Mouse (Mus musculus) lung, postnatal 0 days (tissue): ENCODE measurements around the gene Ftl1-ps1. TPM values are rescaled to one million over a fixed set of nuclear protein-coding genes. Genes with fewer than 3 reads are reported as not detected.

Experiments used
- ATAC-seq: fragments of 200-750 bp; cut with Nextera tagmentation; 2 replicates; pipeline ENCODE4 v1.8.0; 2017; ENCODE audit warnings: moderate library complexity
- DNase-seq: peaks from one replicate; pipeline ENCODE4 v3.0.0-alpha.2; 2016; ENCODE audit warnings: low spot score
- H3K27ac ChIP-seq: fragments of 300-500 bp; sonication (generic); 2 replicates; pipeline ENCODE4 v1.5.1; 2014; ENCODE audit warnings: antibody characterized with exemption, mild to moderate bottlenecking, low read length, mixed read lengths
- H3K27me3 ChIP-seq: fragments of 300-500 bp; sonication (generic); replicated peaks from 2 replicates; pipeline ENCODE4 v1.6.1; 2014; ENCODE audit warnings: low read length, mixed read lengths; ENCODE audit not compliant: insufficient read depth
- H3K36me3 ChIP-seq: fragments of 300-500 bp; sonication (generic); 2 replicates; pipeline ENCODE4 v1.6.1; 2014; ENCODE audit warnings: low read length, mixed read lengths; ENCODE audit not compliant: insufficient read depth
- H3K4me1 ChIP-seq: fragments of 300-500 bp; sonication (generic); 2 replicates; pipeline ENCODE4 v1.6.1; 2014; ENCODE audit warnings: antibody characterized with exemption, low read depth, low read length, mixed read lengths; ENCODE audit not compliant: insufficient read depth
- H3K4me2 ChIP-seq: fragments of 300-500 bp; sonication (generic); replicated peaks from 2 replicates; pipeline ENCODE4 v1.6.1; 2014; ENCODE audit warnings: low read depth, mild to moderate bottlenecking, low read length, moderate library complexity, mixed read lengths
- H3K4me3 ChIP-seq: fragments of 300-500 bp; sonication (generic); 2 replicates; pipeline ENCODE4 v1.5.1; 2014; ENCODE audit warnings: low read depth, low read length
- H3K9ac ChIP-seq: fragments of 300-500 bp; sonication (generic); replicated peaks from 2 replicates; pipeline ENCODE4 v1.6.1; 2014; ENCODE audit warnings: low read depth, mild to moderate bottlenecking
- H3K9me3 ChIP-seq: fragments of 300-500 bp; sonication (generic); 2 replicates; pipeline ENCODE4 v1.6.1; 2016; ENCODE audit warnings: low read length, mixed read lengths
- CTCF ChIP-seq: IDR thresholded peaks from 2 replicates; pipeline ENCODE4 v1.5.1; 2016; ENCODE audit warnings: antibody characterized with exemption, mild to moderate bottlenecking
- EP300 ChIP-seq: IDR thresholded peaks from 2 replicates; pipeline ENCODE4 v1.6.1; 2016; ENCODE audit warnings: antibody characterized with exemption, mild to moderate bottlenecking, control low read depth
- WGBS: fragments of 180-500 bp; shearing (Covaris S2); extraction: QIAGEN DNeasy Blood & Tissue Kit; methylation state at CpG from one replicate; pipeline ENCODE4 v1.1.7; 2014; 5-methylcytosine and 5-hydroxymethylcytosine counted together
- microRNA counts: library from miRNA; unstranded; fragments of <30 nt; microRNA quantifications from one replicate; lab custom pipeline; 2015
- microRNA-seq: library from miRNA; unstranded; fragments of <30 nt; microRNA quantifications from one replicate; pipeline ENCODE4, GENCODE M21; 2016
- polyA plus RNA-seq: library from polyadenylated mRNA; unstranded; fragments of >200 nt; fragmentation: Nextera tagmentation; extraction: Ambion mirVana; gene quantifications from 2 replicates; pipeline ENCODE4 v1.2.1, GENCODE M21; 2015

Ftl1-ps1 gene
- polyA plus RNA-seq, 1 experiment from 2014 or later = 120 TPM

GRCm38 (mm10) chr13:74381533-74382276 is 17.8 kb upstream of the Ftl1-ps1 start:
- Histone ChIP-seq H3K36me3 (no peaks in the 10 kb centered on the region), H3K27me3 (no peaks in the 10 kb centered on the region), H3K27ac (no peak overlapping the region), H3K4me3 (no peak overlapping the region), H3K4me1 (no peaks in the 10 kb centered on the region), H3K4me2 (no peak overlapping the region), H3K9ac (no peak overlapping the region), H3K9me3 (no peaks in the 10 kb centered on the region)
- WGBS = 73% methylated on average over 10 of the region's 10 CpGs
- ATAC-seq (no peak), DNase-seq (no peak)
- TF ChIP-seq CTCF (no peak), EP300 (no peak)

GRCm38 (mm10) chr13:74382289-74382688 is 17.2 kb upstream of the Ftl1-ps1 start:
- ATAC-seq = no peak
- Histone ChIP-seq H3K4me2 (no peak overlapping the region), H3K4me3 (no peak overlapping the region), H3K27me3 (no peaks in the 10 kb centered on the region), H3K9ac (no peak overlapping the region), H3K4me1 (no peaks in the 10 kb centered on the region), H3K9me3 (no peaks in the 10 kb centered on the region), H3K36me3 (no peaks in the 10 kb centered on the region), H3K27ac (no peak overlapping the region)
- no peak for DNase-seq
- no peak for TF ChIP-seq CTCF
- TF ChIP-seq EP300 = no peak
- WGBS = 62% methylated on average over 3 of the region's 3 CpGs

GRCm38 (mm10) chr13:74389730-74390129 is 9.8 kb upstream of the Ftl1-ps1 start:
- 58% methylated on average over 6 of the region's 6 CpGs for WGBS
- Histone ChIP-seq H3K4me2 (peak overlapping the region; percentile 53), H3K4me3 (peak overlapping the region; percentile 68; the same call in 1 of the 2 replicates), H3K27me3 (no peaks in the 10 kb centered on the region), H3K27ac (no peak overlapping the region), H3K4me1 (no peaks in the 10 kb centered on the region; the same call in 1 of the 2 replicates), H3K9ac (no peak overlapping the region), H3K36me3 (no peaks in the 10 kb centered on the region), H3K9me3 (no peaks in the 10 kb centered on the region)
- no peak for ATAC-seq
- no peak for DNase-seq
- TF ChIP-seq CTCF (peak; percentile 30; the same call in 1 of the 2 replicates), EP300 (no peak)

GRCm38 (mm10) chr13:74390371-74390990 is 9.0 kb upstream of the Ftl1-ps1 start, which contains the start of gene Zfp72:
Gene Zfp72, minus strand, starts transcription at chr13:74390836.
- WGBS = 1% methylated on average over 14 of the region's 14 CpGs

GRCm38 (mm10) chr13:74391156-74391555 is 8.3 kb upstream of the Ftl1-ps1 start:
- Histone ChIP-seq H3K27ac (no peak overlapping the region), H3K4me1 (no peaks in the 10 kb centered on the region; the same call in 1 of the 2 replicates), H3K27me3 (no peaks in the 10 kb centered on the region), H3K9me3 (no peaks in the 10 kb centered on the region), H3K9ac (no peak overlapping the region), H3K36me3 (no peaks in the 10 kb centered on the region), H3K4me3 (no peak overlapping the region), H3K4me2 (no peak overlapping the region)
- no peak for ATAC-seq
- DNase-seq = no peak
- no peak for TF ChIP-seq EP300
- no peak for TF ChIP-seq CTCF
- 57% methylated on average over 2 of the region's 2 CpGs for WGBS

More at GRCm38 (mm10) chr13:74390371-74390990, 9.0 kb upstream of the Ftl1-ps1 start, which contains the start of gene Zfp72:
- peak; percentile 11; the same call in 1 of the 2 replicates for TF ChIP-seq EP300
- no peak for TF ChIP-seq CTCF
- Histone ChIP-seq H3K27me3 (no peaks in the 10 kb centered on the region), H3K4me2 (peak within 1 kb of the TSS; percentile 53), H3K9ac (peak within 1 kb of the TSS; percentile 50), H3K27ac (no peak within 1 kb of the TSS), H3K4me1 (no peaks in the 10 kb centered on the region; the same call in 1 of the 2 replicates), H3K9me3 (no peaks in the 10 kb centered on the region), H3K4me3 (peak within 1 kb of the TSS; percentile 68), H3K36me3 (no peaks in the 10 kb centered on the region)
- peak; percentile 90 for ATAC-seq
- peak; percentile 90 for DNase-seq

- H3K9ac ChIP-seq = no peak overlapping the region
- no peak overlapping the region for H3K27ac ChIP-seq
- H3K36me3 ChIP-seq = no peaks in the 10 kb centered on the region
- H3K4me3 ChIP-seq = no peak overlapping the region
- peaks cover 9% of the 10 kb centered on the region for H3K9me3 ChIP-seq
- no peaks in the 10 kb centered on the region for H3K4me1 ChIP-seq
- ATAC-seq (no peak), DNase-seq (no peak)
- H3K4me2 ChIP-seq = no peak overlapping the region
- H3K27me3 ChIP-seq = no peaks in the 10 kb centered on the region
- 30% methylated on average over 19 of the region's 19 CpGs for WGBS
- TF ChIP-seq EP300 (no peak), CTCF (no peak)
These were observed 40.4 kb downstream of the Ftl1-ps1 start for GRCm38 (mm10) chr13:74439895-74440294.

MicroRNA genes within 50 kb of the gene (microRNA counts, 519-probe panel; counts per million panel counts)
- microRNA mmu-miR-692 (lab: Ali Mortazavi, UCI) = not detected

Small RNA genes lying within 50 kb of the gene (microRNA-seq; reads per million reads assigned to microRNA genes)
- not detected for gene Mir692-3

Other genes with a start within 250 kb of the Ftl1-ps1 start
- gene Exoc3, start 191.0 kb upstream of the Ftl1-ps1 start, polyA plus RNA-seq = 44.2 and 46.9 TPM in 2 replicates
- 0.21 and 0.37 TPM in 2 replicates for gene Ahrr, start 107.4 kb upstream of the Ftl1-ps1 start, polyA plus RNA-seq
- gene Pdcd6, start 82.1 kb upstream of the Ftl1-ps1 start, polyA plus RNA-seq = 140 and 151 TPM in 2 replicates
- 141 and 162 TPM in 2 replicates for gene Sdha, start 49.4 kb upstream of the Ftl1-ps1 start, polyA plus RNA-seq
- gene Ccdc127, start 49.4 kb upstream of the Ftl1-ps1 start, polyA plus RNA-seq = 26.0 and 29.1 TPM in 2 replicates
- not detected in 2 replicates for gene Lrrc14b, start 35.7 kb upstream of the Ftl1-ps1 start, polyA plus RNA-seq
- gene Zfp72, start 8.9 kb upstream of the Ftl1-ps1 start, polyA plus RNA-seq = 3.0 and 3.1 TPM in 2 replicates
- 14.9 and 15.2 TPM in 2 replicates for gene Zfp825, start 94.3 kb downstream of the Ftl1-ps1 start, polyA plus RNA-seq
- 25.5 and 33.6 TPM in 2 replicates for gene Erap1, start 239.9 kb downstream of the Ftl1-ps1 start, polyA plus RNA-seq